Mouse (Mus musculus) liver, embryonic 13.5 days (tissue): ENCODE results near the gene 1600002K03Rik. TPM values are rescaled to one million over a fixed set of nuclear protein-coding genes. Genes with fewer than 3 reads are reported as not detected.

ENCODE experiments used
- ATAC-seq: fragments of 200-750 bp; cut with Nextera tagmentation; 2 replicates; pipeline ENCODE4 v1.8.0; 2017; ENCODE audit warnings: low read depth, mild to moderate bottlenecking, moderate number of reproducible peaks, moderate library complexity
- DNase-seq: peaks from one replicate; pipeline ENCODE4 v3.0.0; 2022
- H3K27ac ChIP-seq: fragments of 300-500 bp; sonication (generic); 2 replicates; pipeline ENCODE4 v1.5.1; 2015; ENCODE audit warnings: moderate library complexity, mild to moderate bottlenecking, inconsistent platforms
- H3K27me3 ChIP-seq: fragments of 300-500 bp; sonication (generic); 2 replicates; pipeline ENCODE4 v1.6.1; 2015; ENCODE audit warnings: mild to moderate bottlenecking, inconsistent platforms
- H3K36me3 ChIP-seq: fragments of 300-500 bp; sonication (generic); 2 replicates; pipeline ENCODE4 v1.6.1; 2015; ENCODE audit warnings: mild to moderate bottlenecking, inconsistent platforms
- H3K4me1 ChIP-seq: fragments of 300-500 bp; sonication (generic); replicated peaks from 2 replicates; pipeline ENCODE4 v1.6.1; 2015; ENCODE audit warnings: inconsistent platforms
- H3K4me2 ChIP-seq: fragments of 300-500 bp; sonication (generic); 2 replicates; pipeline ENCODE4 v1.6.1; 2015; ENCODE audit warnings: inconsistent platforms, mild to moderate bottlenecking, moderate library complexity
- H3K4me3 ChIP-seq: fragments of 300-500 bp; sonication (generic); replicated peaks from 2 replicates; pipeline ENCODE4 v1.5.1; 2015; ENCODE audit warnings: mild to moderate bottlenecking, inconsistent platforms
- H3K9ac ChIP-seq: fragments of 300-500 bp; sonication (generic); 2 replicates; pipeline ENCODE4 v1.6.1; 2015; ENCODE audit warnings: mild to moderate bottlenecking, inconsistent platforms
- H3K9me3 ChIP-seq: fragments of 300-500 bp; sonication (generic); replicated peaks from 2 replicates; pipeline ENCODE4 v1.6.1; 2016; ENCODE audit warnings: inconsistent platforms
- WGBS: fragments of 180-500 bp; shearing (Covaris S2); methylation state at CpG from one replicate; pipeline ENCODE4 v1.1.7; 2015; ENCODE audit not compliant: insufficient replicate concordance; 5-methylcytosine and 5-hydroxymethylcytosine counted together
- polyA plus RNA-seq: library from polyadenylated mRNA; unstranded; fragments of >200 nt; fragmentation: Nextera tagmentation; extraction: Ambion mirVana; gene quantifications from 2 replicates; pipeline ENCODE4 v1.2.1, GENCODE M21; 2015

The 1600002K03Rik gene
- polyA plus RNA-seq, 1 experiment from 2014 or later: 14.8 TPM

DNA sequence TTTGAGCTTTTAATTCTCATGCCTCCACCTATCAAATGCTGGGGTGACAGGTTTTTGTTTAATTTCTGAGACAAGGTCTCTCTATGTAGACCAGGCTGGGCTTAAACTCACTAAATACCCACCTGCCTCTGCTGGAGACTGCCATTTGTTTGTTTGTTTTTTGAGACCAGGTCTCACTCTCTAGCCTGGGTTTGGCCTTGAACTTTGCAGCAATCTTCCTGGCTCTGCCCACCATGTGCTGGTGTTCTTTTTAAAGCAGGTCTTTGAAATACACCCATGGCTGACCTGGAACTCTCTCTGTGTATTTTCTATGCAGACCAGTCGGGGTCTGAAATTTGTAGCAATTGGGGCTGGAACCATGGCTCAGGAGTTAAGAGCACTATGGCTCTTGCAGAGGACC is 37.1 kb upstream of the 1600002K03Rik start:
- peaks cover 55% of the 10 kb centered on the region for H3K27me3 ChIP-seq
- no peak for ATAC-seq
- no peaks in the 10 kb centered on the region for H3K9me3 ChIP-seq
- peaks cover 22% of the 10 kb centered on the region for H3K36me3 ChIP-seq
- no peak for DNase-seq
- H3K4me2 ChIP-seq: no peak overlapping the region
- no peak overlapping the region for H3K4me3 ChIP-seq
- no peak overlapping the region for H3K27ac ChIP-seq
- 72% methylated on average over 1 of the region's 1 CpGs for whole genome bisulfite sequencing
- peaks cover 66% of the 10 kb centered on the region for H3K4me1 ChIP-seq
- H3K9ac ChIP-seq: no peak overlapping the region

DNA sequence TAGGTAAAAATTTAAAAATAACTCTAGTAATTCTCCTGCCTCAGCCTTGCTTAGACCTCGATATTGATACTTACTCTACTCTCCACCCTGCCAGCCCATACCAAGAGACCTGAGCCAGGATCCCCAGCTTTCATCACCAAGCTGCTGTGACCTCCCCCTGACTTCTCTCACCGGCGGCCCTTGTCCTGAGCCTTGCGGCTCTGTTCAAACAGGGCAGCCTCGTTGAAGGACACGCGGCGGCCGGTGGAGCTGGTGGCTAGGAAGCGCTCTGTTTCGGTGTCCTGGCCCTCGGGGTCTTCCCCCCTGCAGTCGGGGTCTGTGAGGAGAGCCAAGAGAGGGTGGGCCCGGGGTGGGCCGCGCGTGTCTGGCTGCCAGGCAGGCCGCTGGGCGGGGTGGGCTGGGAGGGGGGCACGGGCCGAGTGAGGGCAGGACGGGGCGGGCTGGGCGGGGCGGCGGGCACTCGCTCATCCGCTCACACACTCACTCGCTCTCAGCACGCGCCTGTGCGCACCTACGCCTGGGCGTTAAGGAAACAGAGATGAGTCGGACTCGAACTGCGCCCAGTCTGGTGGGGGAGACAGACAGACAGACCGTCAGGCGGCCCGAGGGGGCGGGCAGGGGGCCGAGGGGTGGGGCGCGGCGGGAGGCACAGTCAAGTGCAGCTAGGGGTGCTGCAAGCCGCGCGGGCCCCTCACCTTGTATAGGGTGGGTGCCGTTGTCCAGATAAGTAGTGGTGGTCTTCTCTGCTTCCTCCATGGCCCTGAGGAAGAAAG is 36.4 kb upstream of the 1600002K03Rik start:
- peaks cover 15% of the 10 kb centered on the region for H3K36me3 ChIP-seq
- no peak for ATAC-seq
- H3K4me1 ChIP-seq: peaks cover 66% of the 10 kb centered on the region
- H3K9me3 ChIP-seq: no peaks in the 10 kb centered on the region
- H3K9ac ChIP-seq: peak overlapping the region; percentile 71; the same call in 1 of the 2 replicates
- peaks cover 55% of the 10 kb centered on the region for H3K27me3 ChIP-seq
- 23% methylated on average over 47 of the region's 49 CpGs for WGBS
- peak overlapping the region; percentile 67 for H3K4me3 ChIP-seq
- DNase-seq: no peak
- peak overlapping the region; percentile 96 for H3K4me2 ChIP-seq
- no peak overlapping the region for H3K27ac ChIP-seq

- H3K4me1 ChIP-seq: peaks cover 64% of the 10 kb centered on the region
- H3K27ac ChIP-seq: no peak overlapping the region
- DNase-seq (no peak), ATAC-seq (no peak)
- 5% methylated on average over 29 of the region's 29 CpGs for WGBS
- H3K36me3 ChIP-seq: peaks cover 7% of the 10 kb centered on the region
- H3K9me3 ChIP-seq: no peaks in the 10 kb centered on the region
- H3K9ac ChIP-seq: peak overlapping the region; percentile 71
- H3K4me2 ChIP-seq: peak overlapping the region; percentile 96
- H3K4me3 ChIP-seq: peak overlapping the region; percentile 67
- H3K27me3 ChIP-seq: peaks cover 55% of the 10 kb centered on the region
Measured at GRCm38 (mm10) chr10:80136952-80137625, 35.7 kb upstream of the 1600002K03Rik start.

DNA sequence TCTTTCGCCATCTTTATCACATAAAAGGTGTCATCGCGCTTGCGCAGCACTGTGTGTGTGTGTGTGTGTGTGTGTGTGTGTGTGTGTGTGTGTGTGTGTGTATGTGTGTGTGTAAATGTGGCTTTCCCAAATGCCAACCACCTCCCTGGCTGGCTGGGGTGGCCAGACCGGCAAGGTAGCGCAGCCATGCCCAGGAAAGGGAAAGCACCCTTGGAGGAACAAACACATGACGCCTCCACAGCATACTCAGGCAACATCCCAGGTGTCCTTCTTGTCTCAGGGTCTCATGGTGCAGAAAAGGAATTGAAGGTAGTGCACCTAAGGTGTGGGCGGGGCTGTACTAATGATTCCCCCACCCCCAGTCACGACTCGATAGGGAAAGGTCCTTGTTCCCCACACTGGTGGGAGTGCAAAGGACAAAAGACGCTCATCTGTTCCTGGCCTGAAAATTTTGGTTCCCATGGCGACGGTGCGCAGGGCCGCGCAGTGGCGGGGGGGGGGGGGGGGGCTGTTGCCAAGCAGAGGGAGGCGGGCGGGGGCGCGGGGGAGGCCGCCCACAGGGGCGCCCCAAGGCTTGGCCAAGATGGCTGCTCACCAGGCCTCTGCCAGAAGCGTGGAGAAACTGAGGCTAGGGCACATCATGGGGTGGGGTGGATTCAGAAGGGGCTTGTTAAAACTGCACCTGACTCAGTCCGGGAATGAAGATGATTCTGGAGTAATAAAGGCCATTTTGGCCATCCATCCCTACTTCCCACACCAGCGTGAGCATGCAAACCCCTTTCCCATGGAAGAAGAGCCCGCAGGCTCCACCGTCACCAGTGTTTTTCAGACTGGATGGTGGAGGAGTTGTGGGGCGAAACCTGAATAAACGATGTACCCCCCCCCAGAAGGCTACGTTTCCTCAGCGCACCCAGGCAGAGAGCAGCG is 34.9 kb upstream of the 1600002K03Rik start:
- Histone ChIP-seq H3K27ac (no peak overlapping the region), H3K36me3 (no peaks in the 10 kb centered on the region), H3K4me1 (peaks cover 67% of the 10 kb centered on the region), H3K9me3 (no peaks in the 10 kb centered on the region), H3K4me2 (peak overlapping the region; percentile 96), H3K9ac (peak overlapping the region; percentile 71), H3K27me3 (peaks cover 55% of the 10 kb centered on the region), H3K4me3 (peak overlapping the region; percentile 67)
- WGBS: 6% methylated on average over 27 of the region's 33 CpGs
- ATAC-seq: no peak
- DNase-seq: no peak

- no peaks in the 10 kb centered on the region for H3K9me3 ChIP-seq
- WGBS: under 1% methylated on average over 87 of the region's 94 CpGs
- H3K4me1 ChIP-seq: peaks cover 76% of the 10 kb centered on the region
- ATAC-seq (peak; percentile 12), DNase-seq (peak; percentile 64)
- H3K4me2 ChIP-seq: peak within 1 kb of the TSS; percentile 96
- H3K36me3 ChIP-seq: peaks cover 7% of the 10 kb centered on the region
- H3K27ac ChIP-seq: peak within 1 kb of the TSS; percentile 53
- peaks cover 55% of the 10 kb centered on the region for H3K27me3 ChIP-seq
- peak within 1 kb of the TSS; percentile 71 for H3K9ac ChIP-seq
- H3K4me3 ChIP-seq: peak within 1 kb of the TSS; percentile 67
Measured at GRCm38 (mm10) chr10:80138553-80139438, 33.9 kb upstream of the 1600002K03Rik start, which contains the start of gene Atp5d. Gene Atp5d, plus strand, starts transcription at chr10:80138632.

DNA sequence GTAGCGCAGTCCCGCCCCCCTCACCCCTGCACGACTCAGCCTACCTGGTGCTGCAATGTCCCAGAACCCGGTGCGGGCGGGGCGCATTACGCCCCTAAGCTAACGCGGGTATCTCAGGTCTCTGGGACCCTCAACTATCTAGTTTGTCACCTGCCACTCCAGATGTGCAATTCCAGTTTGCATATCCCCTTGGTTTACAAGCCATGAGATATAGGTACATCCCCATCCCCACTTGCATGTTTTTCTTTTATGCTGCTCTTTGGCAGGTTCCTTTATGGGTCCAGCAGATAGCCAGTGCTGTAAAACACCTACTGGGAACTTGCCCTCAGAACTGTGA is 33.3 kb upstream of the 1600002K03Rik start:
- peak overlapping the region; percentile 53 for H3K27ac ChIP-seq
- peaks cover 82% of the 10 kb centered on the region for H3K4me1 ChIP-seq
- peak overlapping the region; percentile 71 for H3K9ac ChIP-seq
- DNase-seq (no peak), ATAC-seq (no peak)
- H3K27me3 ChIP-seq: peaks cover 55% of the 10 kb centered on the region
- peaks cover 13% of the 10 kb centered on the region for H3K36me3 ChIP-seq
- peak overlapping the region; percentile 96 for H3K4me2 ChIP-seq
- H3K9me3 ChIP-seq: no peaks in the 10 kb centered on the region
- WGBS: 1% methylated on average over 9 of the region's 10 CpGs
- peak overlapping the region; percentile 67 for H3K4me3 ChIP-seq

DNA sequence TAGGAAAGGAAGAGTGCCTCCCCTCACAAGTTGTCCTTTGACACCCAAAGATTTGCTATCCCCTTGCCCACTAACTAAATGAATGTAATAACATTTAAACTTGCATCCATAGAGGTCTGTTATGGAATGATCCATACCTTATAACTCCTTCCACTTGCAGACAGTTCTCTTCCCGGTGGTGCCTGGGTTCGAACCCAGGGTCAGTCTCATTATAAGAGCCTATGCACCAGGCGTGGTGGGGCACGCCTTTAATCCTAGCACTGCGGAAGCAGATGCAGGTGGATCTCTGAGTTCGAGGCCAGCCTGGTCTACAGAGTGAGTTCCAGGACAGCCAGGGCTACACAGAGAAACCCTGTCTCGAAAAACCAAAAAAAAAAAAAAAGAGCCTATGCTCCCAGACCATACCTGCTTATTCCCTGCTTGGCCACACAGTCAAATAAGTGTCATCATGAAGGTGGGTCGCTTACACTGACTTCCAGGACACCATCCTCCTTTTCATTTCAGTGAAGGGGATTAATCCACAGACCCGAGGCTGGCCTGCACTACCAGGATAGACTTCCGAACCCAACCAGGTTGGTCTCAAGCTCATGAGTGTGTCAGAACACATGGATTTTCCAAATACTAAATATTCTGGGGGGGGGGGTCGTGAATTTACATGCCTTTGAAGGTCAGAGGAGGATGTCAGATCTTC is 32.6 kb upstream of the 1600002K03Rik start:
- peak overlapping the region; percentile 96 for H3K4me2 ChIP-seq
- no peaks in the 10 kb centered on the region for H3K9me3 ChIP-seq
- peak overlapping the region; percentile 82 for H3K27ac ChIP-seq
- WGBS: 65% methylated on average over 11 of the region's 11 CpGs
- peak overlapping the region; percentile 74; the same call in 1 of the 2 replicates for H3K9ac ChIP-seq
- no peak overlapping the region for H3K4me3 ChIP-seq
- peaks cover 49% of the 10 kb centered on the region for H3K27me3 ChIP-seq
- ATAC-seq (no peak), DNase-seq (no peak)
- peaks cover 90% of the 10 kb centered on the region for H3K4me1 ChIP-seq
- peaks cover 21% of the 10 kb centered on the region for H3K36me3 ChIP-seq

DNA sequence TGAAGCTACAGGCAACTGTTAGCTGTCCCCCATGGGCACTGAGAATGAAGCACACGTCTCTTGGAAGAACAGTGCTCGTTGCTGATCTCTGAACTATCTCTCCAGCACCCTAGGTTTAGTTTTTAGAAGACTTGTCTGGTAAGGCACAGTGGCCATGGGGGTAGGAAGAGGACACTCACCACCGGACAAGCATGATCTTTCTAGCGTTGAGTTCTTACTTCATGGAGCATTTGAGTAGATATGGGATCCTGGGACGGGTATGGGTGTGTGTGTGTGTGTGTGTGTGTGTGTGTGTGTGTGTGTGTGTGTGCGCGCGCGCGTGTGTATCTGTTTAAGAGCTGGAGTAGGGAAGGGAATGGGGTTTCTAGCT is 32.1 kb upstream of the 1600002K03Rik start, which contains the start of gene Cbarp:
TSS of gene Cbarp (minus strand) at position 170 of the 370 bp plus-strand sequence.
- Histone ChIP-seq H3K4me2 (peak within 1 kb of the TSS; percentile 96), H3K9ac (peak within 1 kb of the TSS; percentile 74), H3K4me3 (peak within 1 kb of the TSS; percentile 82), H3K4me1 (peaks cover 92% of the 10 kb centered on the region), H3K27me3 (peaks cover 44% of the 10 kb centered on the region), H3K27ac (peak within 1 kb of the TSS; percentile 82), H3K9me3 (no peaks in the 10 kb centered on the region), H3K36me3 (peaks cover 26% of the 10 kb centered on the region)
- 66% methylated on average over 10 of the region's 10 CpGs for WGBS
- ATAC-seq: no peak
- no peak for DNase-seq

DNA sequence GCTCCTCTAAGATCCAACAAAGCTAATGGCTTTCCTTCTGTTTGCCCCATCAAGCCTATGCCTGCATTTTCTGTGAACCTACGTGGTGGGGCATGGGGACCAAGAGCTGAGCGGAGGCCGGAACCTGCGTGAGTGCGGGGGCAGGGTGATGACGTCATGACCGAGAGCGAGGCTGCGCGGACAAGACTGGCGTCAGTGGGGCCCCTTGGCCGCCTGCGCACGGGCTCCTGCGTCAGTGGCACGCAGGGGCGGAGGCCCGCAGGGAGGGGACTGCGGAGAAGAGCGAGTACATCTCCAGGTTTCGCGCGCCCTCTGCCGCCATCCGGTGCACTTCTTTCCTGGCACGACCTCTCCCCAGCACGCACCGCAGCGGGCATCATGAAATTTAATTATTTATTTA is 31.5 kb upstream of the 1600002K03Rik start:
- peak; percentile 75 for ATAC-seq
- peaks cover 38% of the 10 kb centered on the region for H3K27me3 ChIP-seq
- under 1% methylated on average over 29 of the region's 29 CpGs for WGBS

More for the DNA sequence above, 31.5 kb upstream of the 1600002K03Rik start:
- H3K27ac ChIP-seq: peak overlapping the region; percentile 82
- H3K36me3 ChIP-seq: peaks cover 32% of the 10 kb centered on the region
- H3K9me3 ChIP-seq: no peaks in the 10 kb centered on the region
- peak overlapping the region; percentile 82 for H3K4me3 ChIP-seq
- peaks cover 93% of the 10 kb centered on the region for H3K4me1 ChIP-seq
- peak; percentile 97 for DNase-seq
- peak overlapping the region; percentile 74 for H3K9ac ChIP-seq
- peak overlapping the region; percentile 96 for H3K4me2 ChIP-seq
